Mouse (Mus musculus): ENCODE data around the gene Cpm.
"Not testable (repeated sequence)": the region's sequence is repeated elsewhere in the genome, so short reads cannot be mapped to it uniquely, and the experiment has no call there.

The Cpm gene

DNA sequence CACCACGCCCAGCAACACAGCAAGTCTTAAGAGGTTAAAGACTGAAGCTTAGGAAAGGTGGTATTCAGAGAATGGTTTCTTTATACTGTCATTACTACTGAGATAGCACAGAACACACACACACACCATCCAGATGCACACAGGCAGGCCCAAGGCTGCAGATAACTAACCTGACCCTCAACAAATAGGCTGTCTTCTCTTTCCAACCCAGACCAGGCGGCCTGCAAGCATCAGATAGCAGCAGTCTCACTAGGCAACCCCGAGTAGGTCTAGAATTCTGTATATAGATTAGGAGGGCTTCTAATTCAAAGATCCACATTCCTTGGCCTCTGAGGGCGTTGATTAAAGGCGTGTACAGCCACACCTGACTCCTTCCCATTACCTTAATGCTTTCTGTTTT, 102.9 kb downstream of the Cpm start:
- Histone ChIP-seq H3K36me3 (ENCODE audit: control insufficient read depth, insufficient read depth, low read length, poor library complexity, severe bottlenecking) (no peaks in the 10 kb centered on the region), H3K27me3 (ENCODE audit: control insufficient read depth, insufficient read depth, low read length, poor library complexity, severe bottlenecking) (no peaks in the 10 kb centered on the region)
- DNase-seq (ENCODE audit: low read depth, low spot score) = no peak

DNA sequence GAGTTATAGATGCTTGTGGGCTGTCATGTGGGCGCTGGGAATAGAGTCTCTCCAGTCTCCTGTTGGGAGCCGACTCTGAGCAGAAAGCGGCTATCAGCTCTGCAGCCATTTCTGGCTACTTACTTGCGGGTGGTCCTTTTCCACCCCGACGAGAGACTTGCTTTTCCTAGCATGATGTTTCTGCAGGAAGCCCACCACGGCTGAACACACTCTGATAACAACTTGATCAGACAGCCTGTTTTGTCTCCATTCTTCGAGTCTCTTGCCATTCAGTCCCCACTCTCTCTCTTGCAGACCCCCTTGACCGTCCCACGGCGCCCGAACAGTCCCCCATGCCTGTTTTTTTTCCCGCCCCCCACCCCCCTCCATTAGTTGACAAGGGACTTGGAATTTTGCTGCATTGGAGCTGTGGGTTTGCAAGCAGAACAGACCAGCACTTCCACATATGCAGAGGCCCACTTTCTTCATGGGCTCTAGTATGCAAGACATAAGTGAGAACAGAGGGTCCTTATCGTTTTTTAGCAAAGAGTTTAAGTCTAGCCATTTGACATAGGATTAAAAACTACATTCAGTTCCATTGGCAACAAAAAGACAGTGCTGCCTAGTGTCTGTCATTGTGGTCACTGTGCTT, 103.8 kb downstream of the Cpm start:
- no peaks in the 10 kb centered on the region for H3K27me3 ChIP-seq (ENCODE audit: control insufficient read depth, insufficient read depth, low read length, poor library complexity, severe bottlenecking)
- no peak for DNase-seq (ENCODE audit: low read depth, low spot score)
- no peaks in the 10 kb centered on the region; the same call in 1 of the 2 replicates for H3K36me3 ChIP-seq (ENCODE audit: control insufficient read depth, insufficient read depth, low read length, poor library complexity, severe bottlenecking)

DNA sequence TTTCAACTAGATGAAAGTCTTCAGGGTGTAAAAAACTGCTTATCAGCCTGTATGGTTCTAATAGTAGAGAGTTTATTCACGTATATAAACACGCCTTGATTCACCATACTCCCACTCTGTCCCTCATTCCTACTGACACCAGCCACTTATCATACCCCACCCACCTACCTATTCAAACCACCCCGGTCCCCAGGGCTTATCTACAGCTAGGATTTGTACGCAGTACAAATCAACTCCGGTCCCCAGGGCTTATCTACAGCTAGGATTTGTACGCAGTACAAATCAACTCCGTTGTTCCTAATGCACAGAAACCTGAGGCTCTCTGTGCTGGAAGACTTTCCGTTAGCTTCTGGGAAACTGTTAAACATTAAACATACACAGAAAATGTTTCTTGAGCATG, 104.3 kb downstream of the Cpm start:
- not testable (repeated sequence) for DNase-seq (ENCODE audit: low read depth, low spot score); H3K36me3 ChIP-seq (ENCODE audit: control insufficient read depth, insufficient read depth, low read length, poor library complexity, severe bottlenecking)

DNA sequence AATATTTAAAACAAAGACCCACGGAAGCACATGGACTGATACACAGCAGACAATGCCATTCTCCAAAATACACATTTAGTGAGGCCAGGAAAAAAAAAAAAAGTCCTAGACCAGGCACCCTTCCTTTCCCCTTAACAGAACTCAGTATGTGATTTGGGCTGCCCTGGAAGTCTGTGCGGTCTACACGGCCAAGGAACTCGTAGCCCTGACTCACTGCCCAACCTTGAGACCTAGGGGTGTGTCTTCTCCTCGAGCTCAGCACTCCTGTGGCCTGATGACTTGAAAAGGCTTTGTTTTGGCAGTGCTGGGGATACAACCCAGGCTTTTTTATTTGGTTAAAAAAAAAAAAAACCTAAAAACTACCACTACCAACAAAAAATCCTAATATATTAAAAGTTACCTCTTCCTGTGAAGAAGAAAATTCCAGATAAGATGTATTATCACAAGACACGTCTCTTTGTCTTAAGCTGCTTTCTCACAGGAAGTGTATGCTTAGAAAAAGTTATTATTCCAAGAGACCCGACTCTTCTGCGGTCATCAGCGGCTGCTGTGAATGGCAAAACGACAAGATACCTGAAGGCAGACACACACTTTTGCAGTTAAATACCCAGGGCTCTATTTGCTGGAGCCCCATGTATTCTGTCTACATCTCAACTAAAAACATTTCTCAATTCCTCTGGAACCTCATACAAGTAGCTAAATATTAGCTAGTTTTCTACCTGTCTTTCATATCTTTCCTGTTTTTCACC, 105.0 kb downstream of the Cpm start:
- not testable (repeated sequence) for H3K27me3 ChIP-seq (ENCODE audit: control insufficient read depth, insufficient read depth, low read length, poor library complexity, severe bottlenecking); H3K36me3 ChIP-seq (ENCODE audit: control insufficient read depth, insufficient read depth, low read length, poor library complexity, severe bottlenecking); DNase-seq (ENCODE audit: low read depth, low spot score)

More for the DNA sequence above, 104.3 kb downstream of the Cpm start:
- not testable (repeated sequence) for H3K27me3 ChIP-seq (ENCODE audit: control insufficient read depth, insufficient read depth, low read length, poor library complexity, severe bottlenecking)

DNA sequence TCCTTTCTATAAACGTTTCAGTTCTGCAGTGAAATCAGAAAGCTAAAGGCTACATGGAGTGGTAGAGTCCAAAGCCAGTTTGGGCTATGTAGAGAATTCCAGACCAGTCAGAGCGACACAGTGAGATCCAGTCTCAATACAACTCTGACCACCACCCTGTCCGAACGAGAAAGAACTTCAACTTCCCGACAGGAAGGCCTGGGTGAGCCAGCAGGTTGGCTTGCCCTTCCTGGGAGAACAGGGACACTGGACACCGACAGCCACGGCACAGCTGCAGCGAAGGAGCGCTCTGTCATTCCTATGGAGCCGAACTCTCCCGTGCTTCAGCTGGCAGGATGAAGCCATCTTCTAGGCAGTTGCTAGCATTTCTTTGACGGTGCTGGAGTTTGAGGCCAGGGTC, 106.1 kb downstream of the Cpm start:
- H3K36me3 ChIP-seq (ENCODE audit: control insufficient read depth, insufficient read depth, low read length, poor library complexity, severe bottlenecking); H3K27me3 ChIP-seq (ENCODE audit: control insufficient read depth, insufficient read depth, low read length, poor library complexity, severe bottlenecking); DNase-seq (ENCODE audit: low read depth, low spot score): not testable (repeated sequence)

DNA sequence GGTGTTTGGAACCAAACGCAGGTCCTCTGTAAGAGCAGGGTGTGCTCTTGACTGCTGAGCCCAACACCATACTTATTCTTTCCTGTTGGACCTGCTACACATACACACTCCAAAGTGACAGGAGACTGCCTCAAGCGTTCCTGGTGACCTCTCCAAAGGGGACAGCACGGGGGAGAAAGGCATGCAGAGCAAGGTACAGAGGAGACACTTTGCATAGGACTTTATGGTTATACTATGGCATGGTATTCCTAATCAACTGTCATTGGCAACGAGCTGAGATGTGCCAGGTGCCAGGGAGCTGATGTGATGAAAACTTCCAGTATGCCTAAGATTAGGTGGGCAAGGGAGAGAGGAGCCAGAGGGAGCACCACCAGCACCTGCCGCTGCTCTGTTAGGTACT, 107.3 kb downstream of the Cpm start:
- Histone ChIP-seq H3K27me3 (ENCODE audit: control insufficient read depth, insufficient read depth, low read length, poor library complexity, severe bottlenecking) (no peaks in the 10 kb centered on the region), H3K36me3 (ENCODE audit: control insufficient read depth, insufficient read depth, low read length, poor library complexity, severe bottlenecking) (no peaks in the 10 kb centered on the region; the same call in none of the 2 replicates)
- DNase-seq (ENCODE audit: low read depth, low spot score) = no peak

Measured in splenic B cell, adult 2 months (primary cell).